Mouse (Mus musculus) granulocyte monocyte progenitor cell, adult 5-6 weeks (primary cell): ENCODE measurements around the gene Pde4c. TPM values are rescaled to one million over a fixed set of nuclear protein-coding genes. Genes with fewer than 3 reads are reported as not detected.

Experiments
- ATAC-seq: replicated peaks from 2 replicates; pipeline ENCODE4 v1.8.0; 2016; ENCODE audit warnings: mild to moderate bottlenecking, moderate TSS enrichment, inconsistent platforms; ENCODE audit not compliant: poor library complexity, severe bottlenecking
- total RNA-seq, 2 experiments: library from RNA; stranded (forward) in 1 of 2; stranded (reverse) in 1 of 2; fragments of 200-712, 200-1000 nt in 1 of 2; fragments of >200 nt in 1 of 2; fragmentation: Nextera tagmentation in 1 of 2; gene quantifications; 2 replicates each; pipeline ENCODE4 v1.2.3; 2014 to 2017

Pde4c gene
- total RNA-seq, 2 experiments from 2014 or later, result not detected

DNA sequence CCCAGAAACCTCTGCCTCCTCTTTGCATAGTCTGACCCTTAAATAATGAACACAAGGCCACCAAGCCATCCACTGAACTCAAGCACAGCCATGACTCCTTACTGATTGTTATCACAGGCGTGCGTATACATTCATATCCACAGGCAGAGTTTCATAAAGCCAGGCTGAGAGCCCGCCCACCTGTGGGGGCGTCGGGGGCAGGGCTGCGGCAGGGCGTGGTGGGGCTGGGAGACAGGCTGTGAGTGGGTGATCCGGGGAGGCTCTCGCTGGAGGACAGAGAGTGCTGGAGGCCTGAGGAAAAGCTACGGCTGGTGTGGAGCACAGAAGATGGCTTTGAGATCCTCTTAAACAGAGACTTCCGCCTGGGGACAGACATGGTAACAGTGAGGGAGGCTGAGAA, 56.6 kb downstream of the Pde4c start:
- no peak for ATAC-seq

DNA sequence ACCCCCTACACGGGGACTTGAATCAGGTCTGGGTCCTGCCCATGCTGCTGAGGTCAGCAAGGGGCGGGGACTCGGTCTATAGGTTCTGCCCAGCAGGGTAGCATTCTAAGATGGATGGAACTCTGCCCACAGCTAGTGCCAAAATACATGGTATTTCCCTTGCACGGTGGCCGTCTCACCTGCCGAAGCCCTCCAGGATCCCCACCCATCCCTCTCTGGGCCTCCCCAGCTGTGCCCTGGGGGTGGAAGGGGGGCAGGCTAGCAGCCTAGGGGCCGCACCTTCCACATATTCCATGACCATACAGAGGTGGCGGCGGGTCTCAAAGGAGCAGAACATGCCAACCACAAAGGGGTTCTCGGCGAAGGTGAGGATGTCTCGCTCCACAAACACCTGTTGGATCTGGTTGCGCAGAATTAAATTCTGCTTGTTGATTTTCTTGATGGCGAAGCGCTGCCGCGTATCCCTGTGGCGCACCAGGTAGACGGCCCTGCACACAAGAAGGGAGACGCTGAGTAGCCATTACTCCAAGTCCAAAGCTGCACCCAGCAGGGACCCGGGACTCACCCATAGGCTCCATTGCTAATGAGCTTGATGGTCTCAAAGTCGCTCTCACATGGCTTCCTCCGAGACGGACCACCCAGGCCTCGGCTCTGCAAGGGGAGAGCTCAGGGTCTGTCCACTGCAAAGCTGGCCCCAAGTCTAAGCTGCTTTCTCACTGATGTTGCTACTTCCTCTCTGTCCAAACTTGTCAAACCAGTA, 63.0 kb downstream of the Pde4c start:
- ATAC-seq, result no peak

DNA sequence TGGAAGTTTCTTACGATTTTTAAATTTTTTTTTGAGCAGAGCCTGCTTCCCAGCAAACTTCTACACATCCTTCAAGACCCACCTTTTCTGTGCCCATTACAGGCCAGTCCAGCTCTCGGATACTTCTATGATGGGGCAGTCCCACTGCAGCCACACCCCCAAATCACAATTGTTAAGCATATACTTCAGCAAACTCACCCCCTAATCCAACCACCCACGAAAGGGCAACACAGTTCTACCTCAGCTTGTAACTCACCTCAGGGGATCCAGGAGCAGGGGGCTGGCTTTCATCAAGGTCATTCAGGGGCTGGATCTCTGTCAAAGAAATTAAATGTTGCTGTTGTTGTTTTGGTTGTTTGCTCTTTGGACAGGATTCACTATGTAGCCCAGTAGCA, 63.5 kb downstream of the Pde4c start:
- no peak for ATAC-seq

DNA sequence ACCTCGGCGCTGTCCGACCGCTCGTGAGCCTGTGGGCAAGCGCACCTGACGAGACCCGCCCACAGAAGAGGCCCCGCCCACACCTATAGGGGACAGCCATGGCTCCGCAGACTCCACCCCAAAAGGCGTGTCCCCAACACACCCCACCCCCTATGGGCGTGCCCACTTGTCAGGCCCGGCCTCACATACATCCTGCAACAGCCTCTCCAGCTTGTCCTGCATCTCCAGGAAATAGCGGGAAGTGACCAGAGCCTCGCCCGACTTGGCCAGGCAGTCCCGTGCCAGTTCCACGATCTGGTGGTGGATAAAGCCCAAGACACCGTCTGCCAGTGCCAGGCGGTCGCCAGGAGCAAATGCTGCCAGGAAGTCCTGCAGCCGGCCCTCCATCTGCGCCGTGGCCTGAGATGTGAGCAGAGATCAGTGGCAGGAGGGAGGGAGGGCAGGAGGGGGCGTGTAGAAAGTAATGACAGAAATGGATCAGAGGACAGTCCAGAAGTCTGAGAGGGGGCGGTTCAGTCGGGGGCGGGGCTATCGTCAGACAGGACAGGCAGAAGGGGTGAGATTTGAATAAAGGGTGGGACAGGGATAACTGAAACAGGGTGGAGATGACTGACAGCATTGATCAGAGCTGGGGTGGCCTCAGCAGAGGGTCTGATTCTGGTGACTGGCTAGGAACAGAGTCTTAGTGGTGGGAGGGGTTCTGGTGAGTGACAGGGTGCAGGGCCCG, 64.6 kb downstream of the Pde4c start:
- no peak for ATAC-seq

DNA sequence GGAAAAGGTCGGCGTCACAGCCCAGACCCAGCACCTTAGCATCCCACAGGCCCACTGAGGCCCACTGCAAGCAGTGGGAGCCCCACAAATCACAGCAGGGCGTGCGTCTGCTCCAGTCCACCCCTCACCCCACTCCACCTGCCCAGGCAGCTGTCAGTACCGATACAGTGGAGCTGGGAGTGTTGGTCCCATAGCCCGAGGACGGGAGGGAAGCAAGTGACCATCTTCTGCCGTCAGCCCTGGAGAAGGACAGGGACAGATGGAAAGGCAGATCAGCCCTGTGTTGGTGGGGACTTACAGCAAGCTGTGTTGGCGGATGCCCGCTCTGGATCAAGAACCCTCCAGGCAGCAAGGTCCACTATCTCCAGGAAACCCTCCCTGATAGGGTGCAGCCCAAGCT, 65.5 kb downstream of the Pde4c start:
- ATAC-seq, result no peak

DNA sequence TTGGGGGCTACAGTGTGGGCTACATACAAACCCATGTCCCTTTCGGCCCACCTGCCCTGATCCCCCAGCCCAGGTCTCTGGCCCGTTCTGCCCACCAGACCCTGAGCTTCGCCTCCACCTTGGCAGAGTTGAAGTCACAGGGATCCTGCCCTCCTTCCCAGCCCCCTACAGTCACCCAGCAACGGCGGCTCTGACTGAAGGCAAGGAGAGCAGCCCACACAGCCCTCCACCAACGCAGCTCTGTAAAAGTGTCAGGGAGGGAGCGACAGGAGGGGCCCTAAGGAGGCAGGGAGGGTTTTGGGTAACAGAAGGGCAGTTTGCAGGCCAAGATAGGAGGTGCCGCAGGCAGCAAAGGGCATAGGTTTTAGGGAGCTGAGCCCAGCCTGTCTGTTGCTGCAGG, 67.3 kb downstream of the Pde4c start:
- ATAC-seq, result no peak

DNA sequence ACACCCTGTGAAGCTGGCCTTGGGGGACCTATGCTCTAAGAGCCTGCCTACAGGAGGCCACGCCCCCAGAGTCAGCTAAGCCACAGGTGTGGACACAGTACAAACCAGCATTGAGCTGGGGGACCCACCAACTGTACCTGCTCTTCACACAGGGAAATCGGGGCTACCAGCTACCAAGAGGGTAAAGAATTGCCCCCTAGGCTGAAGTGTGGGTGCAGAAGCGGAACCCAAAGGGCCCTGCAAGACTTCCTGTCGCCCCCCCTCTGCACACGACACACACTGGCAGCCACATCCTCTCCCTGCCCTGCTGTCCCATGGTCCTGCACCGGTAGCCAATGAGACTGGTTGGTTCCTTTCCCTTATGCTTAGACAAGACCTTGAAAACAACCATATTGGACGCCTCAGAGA, 67.8 kb downstream of the Pde4c start:
- peak; percentile 76 for ATAC-seq

DNA sequence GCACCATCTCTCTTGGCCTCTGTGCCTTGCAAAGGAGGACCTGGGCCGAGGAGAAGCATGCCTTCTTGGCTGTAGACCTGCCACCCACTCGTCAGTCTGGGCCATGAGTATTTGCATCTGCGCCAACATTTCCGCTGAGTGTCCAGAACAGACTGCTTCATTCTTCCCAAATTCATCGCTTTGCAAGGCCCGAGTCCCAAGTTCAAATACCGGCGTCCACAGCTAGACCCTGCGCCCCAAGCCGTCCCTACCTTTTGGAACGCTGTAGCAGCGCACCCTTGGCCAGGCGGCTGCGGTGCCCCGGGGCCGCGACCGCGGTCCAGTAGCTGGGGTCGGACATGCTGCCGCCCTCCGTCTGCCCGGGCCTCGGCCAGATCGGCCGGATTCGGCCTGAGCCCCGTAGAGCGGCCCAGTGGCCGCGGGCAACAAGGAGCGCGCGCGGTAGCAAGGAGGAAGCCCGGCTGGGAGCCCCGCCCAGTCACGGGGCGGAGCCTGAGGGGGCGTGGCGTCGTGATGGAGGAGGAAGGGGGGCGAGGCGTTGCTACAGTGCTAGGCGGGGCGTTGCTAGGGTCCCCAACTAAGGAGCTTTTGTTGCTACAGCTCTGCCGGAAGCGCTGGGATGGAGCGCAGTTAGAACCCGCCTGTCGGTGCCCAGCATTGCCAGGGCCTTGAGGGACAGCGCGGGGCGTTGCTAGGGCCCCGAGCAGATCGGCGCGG, 68.6 kb downstream of the Pde4c start:
- ATAC-seq, result peak; percentile 64

DNA sequence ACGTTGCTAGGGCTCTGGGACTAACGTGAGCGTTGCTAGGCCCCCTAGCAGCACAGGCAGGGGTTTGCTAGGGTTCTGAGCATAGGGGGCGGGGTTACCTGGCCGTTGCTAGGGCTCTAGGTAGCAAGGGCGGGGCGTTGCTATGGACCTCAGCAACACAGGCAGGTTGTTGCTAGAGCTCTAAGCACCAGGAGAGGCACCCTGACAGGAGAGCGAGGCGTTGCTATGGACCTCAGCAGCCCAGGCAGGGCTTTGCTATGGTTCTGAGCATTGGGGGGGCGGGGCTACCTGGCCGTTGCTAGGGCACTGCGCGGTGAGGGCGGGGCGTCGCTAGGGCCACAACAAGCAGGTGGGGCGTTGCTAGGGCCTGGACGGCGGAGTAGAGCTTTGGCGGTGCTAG, 69.2 kb downstream of the Pde4c start:
- ATAC-seq, result peak; percentile 13

DNA sequence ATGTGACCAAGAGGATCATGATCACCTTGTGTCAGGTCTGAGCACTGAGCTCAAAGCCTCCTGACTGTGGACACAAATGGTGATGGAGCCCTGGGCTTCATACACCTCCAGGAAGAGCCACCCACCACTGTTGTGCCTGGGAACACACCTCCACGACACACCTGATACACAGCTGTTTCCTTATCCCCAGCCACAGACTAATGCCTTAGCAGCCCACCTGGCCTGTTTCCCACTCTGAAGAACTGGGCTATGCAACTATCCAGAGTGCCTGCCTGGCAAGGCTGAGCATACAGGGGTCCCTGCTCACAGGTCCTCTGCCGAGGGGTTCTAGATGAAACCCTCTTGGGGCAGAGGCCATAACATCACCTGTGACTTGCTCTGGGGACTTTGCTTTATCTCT, 70.7 kb downstream of the Pde4c start:
- no peak for ATAC-seq

DNA sequence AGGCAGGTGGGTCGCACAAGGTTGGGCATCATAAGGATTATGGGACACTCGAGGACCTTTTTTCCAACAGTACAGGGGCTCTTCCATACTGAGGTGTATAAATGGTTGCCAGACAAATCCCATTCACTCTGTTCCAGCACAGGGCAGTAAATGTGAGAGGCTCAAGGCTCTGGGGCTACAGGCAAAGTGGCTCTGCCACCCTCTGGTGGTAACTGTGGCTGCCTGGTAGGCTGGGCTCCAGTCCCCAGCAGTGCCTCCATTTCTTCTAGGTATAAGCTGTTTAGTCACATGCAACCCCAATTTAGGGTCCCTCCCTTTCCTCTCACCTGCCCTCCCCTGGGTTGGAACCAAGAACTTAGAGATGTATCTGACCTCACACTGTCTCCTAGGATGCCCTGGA, 71.8 kb downstream of the Pde4c start:
- ATAC-seq, result no peak

DNA sequence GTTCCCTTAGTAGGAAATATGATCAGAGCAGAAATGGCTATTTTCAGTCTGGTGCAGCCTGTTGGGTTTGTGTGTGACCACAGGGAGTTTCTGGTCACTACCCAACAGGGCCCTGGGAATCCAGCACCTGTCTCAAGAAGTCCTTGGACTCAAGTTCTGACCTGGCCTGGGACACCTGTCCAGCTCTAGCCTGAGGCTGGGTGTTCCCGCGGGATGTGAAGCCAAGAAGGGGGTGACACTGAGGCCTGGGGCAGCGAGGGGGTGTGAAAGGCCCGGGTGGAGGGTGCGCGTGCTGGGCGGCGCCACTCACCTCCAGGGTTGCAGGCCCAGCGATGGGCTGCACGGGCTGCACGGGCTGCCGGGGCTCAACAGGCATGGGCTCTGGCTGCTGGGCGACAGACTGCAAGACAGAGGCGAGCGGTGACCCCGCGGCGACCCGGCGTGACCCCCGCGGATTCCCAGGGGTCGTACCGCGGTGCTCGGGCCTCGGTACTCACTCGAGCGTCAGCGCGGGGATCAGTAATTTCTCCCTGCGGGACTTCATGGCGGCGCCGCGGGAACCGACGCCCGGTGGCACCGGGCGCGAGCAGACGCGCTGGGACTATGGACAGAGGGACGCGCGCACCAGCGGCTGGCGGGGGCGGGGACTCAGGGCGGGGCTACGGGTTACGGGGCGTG, 73.0 kb downstream of the Pde4c start:
- no peak for ATAC-seq

DNA sequence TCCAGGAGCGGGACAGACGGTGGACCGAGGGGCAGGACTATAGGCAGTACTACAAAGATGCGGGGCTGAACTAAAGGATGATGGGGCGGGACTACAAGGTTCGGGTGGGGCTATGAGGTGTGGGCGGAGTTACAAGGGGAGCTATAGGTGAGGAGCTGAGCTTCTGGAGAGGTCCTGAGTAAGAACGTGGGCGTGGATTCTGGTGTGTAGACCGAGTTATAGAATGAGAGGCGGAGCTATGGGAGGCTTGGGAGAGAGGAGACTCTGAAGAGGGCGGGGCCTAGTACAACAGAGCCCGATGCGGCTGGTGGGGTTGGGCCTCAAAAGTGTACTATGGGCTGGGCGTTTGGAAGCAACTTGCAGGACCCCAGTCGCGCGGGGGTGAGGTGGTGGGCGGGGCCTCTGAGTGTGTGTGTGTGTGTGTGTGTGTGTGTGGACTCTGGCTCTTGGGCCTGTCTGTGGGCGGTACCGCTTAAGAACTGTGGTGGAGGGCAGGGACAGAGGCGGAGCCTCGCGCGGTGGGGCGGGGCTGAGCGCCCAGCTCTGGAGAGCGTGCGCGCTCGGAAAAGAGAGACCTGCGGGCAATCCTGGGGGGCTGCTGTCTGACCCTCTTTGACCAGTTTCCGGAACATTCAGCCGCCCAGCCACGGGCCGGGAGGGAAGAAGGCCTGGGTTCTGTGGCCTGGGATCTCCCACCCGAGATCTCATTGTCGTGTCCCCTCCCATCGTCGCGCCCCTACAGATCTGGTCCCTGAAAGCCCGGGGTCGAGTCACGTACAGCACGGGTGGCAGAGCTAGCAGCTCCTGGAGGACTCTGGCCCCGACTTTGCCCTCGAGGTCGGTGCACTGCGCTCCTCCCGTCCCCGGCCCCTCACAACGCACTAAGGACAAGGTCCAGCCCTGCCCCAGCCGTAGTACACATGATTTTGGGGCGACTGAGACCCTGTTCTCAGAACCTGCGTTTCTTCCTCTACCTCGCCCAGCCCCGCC, 73.9 kb downstream of the Pde4c start:
- ATAC-seq, result peak; percentile 44

DNA sequence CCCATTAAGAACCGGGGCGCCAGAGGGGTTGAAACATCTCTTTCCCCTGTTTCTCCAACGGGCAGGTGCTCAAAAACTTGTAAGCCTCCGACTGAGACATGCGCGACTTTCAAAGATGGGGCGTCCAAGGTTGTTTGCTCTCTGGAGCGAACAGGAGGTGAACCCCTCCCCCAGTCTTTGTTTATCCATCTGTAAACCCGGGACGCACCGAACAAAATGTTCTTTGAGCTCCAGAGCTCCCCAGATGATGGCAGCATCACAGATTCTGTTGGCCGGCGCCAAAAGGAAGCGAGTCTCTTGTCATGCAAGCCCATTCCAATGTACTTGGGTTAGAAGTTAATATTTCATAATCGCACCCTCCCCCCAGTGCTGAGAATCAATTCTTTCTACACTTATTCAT, 74.8 kb downstream of the Pde4c start:
- no peak for ATAC-seq

DNA sequence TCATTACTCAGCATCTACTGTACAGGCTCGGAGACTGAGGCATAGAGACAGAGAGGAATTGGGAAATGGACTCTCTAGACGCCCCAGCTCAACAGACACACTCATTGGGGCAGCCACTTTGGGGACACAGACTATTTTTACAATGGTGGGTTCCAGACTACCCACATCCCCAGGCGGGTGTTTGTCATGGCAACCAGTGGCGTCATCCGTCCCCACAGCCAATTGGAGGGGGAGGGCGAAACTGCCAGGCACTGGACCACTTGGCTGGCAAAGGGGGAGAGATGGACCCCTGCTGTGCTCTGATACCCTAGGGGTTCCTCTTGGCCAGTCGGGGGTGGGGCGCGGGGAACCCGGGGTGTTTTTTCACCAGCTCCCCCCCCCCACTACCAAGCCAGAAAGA, 77.1 kb downstream of the Pde4c start:
- no peak for ATAC-seq

Other genes starting within 250 kb of the Pde4c start
- 2.1 and 4.4 TPM in 2 replicates for gene Klhl26, start 246.8 kb upstream of the Pde4c start, total RNA-seq (2014; fragmentation: Nextera tagmentation)
- gene Klhl26, start 246.8 kb upstream of the Pde4c start, total RNA-seq (2017), result 4.0 and 4.1 TPM in 2 replicates
- not detected in 2 replicates for gene Tmem59l, start 236.4 kb upstream of the Pde4c start, total RNA-seq (2014; fragmentation: Nextera tagmentation)
- not detected in 2 replicates for gene Tmem59l, start 236.4 kb upstream of the Pde4c start, total RNA-seq (2017)
- not detected in 2 replicates for gene Crlf1, start 230.6 kb upstream of the Pde4c start, total RNA-seq (2014; fragmentation: Nextera tagmentation)
- not detected in 2 replicates for gene Crlf1, start 230.6 kb upstream of the Pde4c start, total RNA-seq (2017)
- gene Rex1bd, start 217.0 kb upstream of the Pde4c start, total RNA-seq (2014; fragmentation: Nextera tagmentation), result 21.7 and 30.2 TPM in 2 replicates
- gene Rex1bd, start 217.0 kb upstream of the Pde4c start, total RNA-seq (2017), result 33.4 and 64.9 TPM in 2 replicates
- gene Uba52, start 212.9 kb upstream of the Pde4c start, total RNA-seq (2014; fragmentation: Nextera tagmentation), result 2,675 and 2,799 TPM in 2 replicates
- gene Uba52, start 212.9 kb upstream of the Pde4c start, total RNA-seq (2017), result 3,231 and 3,572 TPM in 2 replicates
- 113 and 149 TPM in 2 replicates for gene Fkbp8, start 196.0 kb upstream of the Pde4c start, total RNA-seq (2014; fragmentation: Nextera tagmentation)
- 107 and 118 TPM in 2 replicates for gene Fkbp8, start 196.0 kb upstream of the Pde4c start, total RNA-seq (2017)
- 83.7 and 84.5 TPM in 2 replicates for gene Kxd1, start 195.8 kb upstream of the Pde4c start, total RNA-seq (2014; fragmentation: Nextera tagmentation)
- gene Kxd1, start 195.8 kb upstream of the Pde4c start, total RNA-seq (2017), result 68.7 and 74.4 TPM in 2 replicates
- gene Ell, start 184.3 kb upstream of the Pde4c start, total RNA-seq (2014; fragmentation: Nextera tagmentation), result 11.7 and 13.6 TPM in 2 replicates
- gene Ell, start 184.3 kb upstream of the Pde4c start, total RNA-seq (2017), result 5.5 and 5.7 TPM in 2 replicates
- 30.8 and 66.6 TPM in 2 replicates for gene Isyna1, start 129.3 kb upstream of the Pde4c start, total RNA-seq (2014; fragmentation: Nextera tagmentation)
- gene Isyna1, start 129.3 kb upstream of the Pde4c start, total RNA-seq (2017), result 35.2 and 38.6 TPM in 2 replicates
- 53.8 and 75.4 TPM in 2 replicates for gene Ssbp4, start 114.8 kb upstream of the Pde4c start, total RNA-seq (2014; fragmentation: Nextera tagmentation)
- gene Ssbp4, start 114.8 kb upstream of the Pde4c start, total RNA-seq (2017), result 35.2 and 87.9 TPM in 2 replicates
- gene Lrrc25, start 107.6 kb upstream of the Pde4c start, total RNA-seq (2014; fragmentation: Nextera tagmentation), result 2.9 and 5.2 TPM in 2 replicates
- gene Lrrc25, start 107.6 kb upstream of the Pde4c start, total RNA-seq (2017), result 1.1 and 3.1 TPM in 2 replicates
- gene Gdf15, start 91.3 kb upstream of the Pde4c start, total RNA-seq (2014; fragmentation: Nextera tagmentation), result not detected in 2 replicates
- gene Gdf15, start 91.3 kb upstream of the Pde4c start, total RNA-seq (2017), result 0.67 TPM in 1 of 2 replicates, not detected in the other
- gene Pgpep1, start 63.3 kb upstream of the Pde4c start, total RNA-seq (2014; fragmentation: Nextera tagmentation), result 8.5 and 31.0 TPM in 2 replicates
- gene Pgpep1, start 63.3 kb upstream of the Pde4c start, total RNA-seq (2017), result 6.5 and 6.9 TPM in 2 replicates
- 187 and 226 TPM in 2 replicates for gene Lsm4, start 50.5 kb upstream of the Pde4c start, total RNA-seq (2014; fragmentation: Nextera tagmentation)
- 247 and 312 TPM in 2 replicates for gene Lsm4, start 50.5 kb upstream of the Pde4c start, total RNA-seq (2017)
- 7.7 and 12.3 TPM in 2 replicates for gene Jund, start 24.8 kb upstream of the Pde4c start, total RNA-seq (2014; fragmentation: Nextera tagmentation)
- gene Jund, start 24.8 kb upstream of the Pde4c start, total RNA-seq (2017), result 24.6 and 27.0 TPM in 2 replicates
- gene Iqcn, start 20.3 kb upstream of the Pde4c start, total RNA-seq (2014; fragmentation: Nextera tagmentation), result not detected in 2 replicates
- not detected in 2 replicates for gene Iqcn, start 20.3 kb upstream of the Pde4c start, total RNA-seq (2017)
- gene Gm3336, start 5.2 kb upstream of the Pde4c start, total RNA-seq (2014; fragmentation: Nextera tagmentation), result not detected in 2 replicates
- gene Gm3336, start 5.2 kb upstream of the Pde4c start, total RNA-seq (2017), result not detected in 2 replicates
- gene Rab3a, start 31.0 kb downstream of the Pde4c start, total RNA-seq (2014; fragmentation: Nextera tagmentation), result 5.5 and 10.8 TPM in 2 replicates
- gene Rab3a, start 31.0 kb downstream of the Pde4c start, total RNA-seq (2017), result 0.34 and 1.6 TPM in 2 replicates
- gene Mpv17l2, start 37.2 kb downstream of the Pde4c start, total RNA-seq (2014; fragmentation: Nextera tagmentation), result 28.6 and 41.1 TPM in 2 replicates
- 9.0 and 9.3 TPM in 2 replicates for gene Mpv17l2, start 37.2 kb downstream of the Pde4c start, total RNA-seq (2017)
- gene Pik3r2, start 53.0 kb downstream of the Pde4c start, total RNA-seq (2014; fragmentation: Nextera tagmentation), result 6.6 and 14.0 TPM in 2 replicates
- gene Pik3r2, start 53.0 kb downstream of the Pde4c start, total RNA-seq (2017), result 12.1 and 16.6 TPM in 2 replicates
- 74.8 and 78.5 TPM in 2 replicates for gene Mast3, start 81.3 kb downstream of the Pde4c start, total RNA-seq (2014; fragmentation: Nextera tagmentation)
- 12.4 and 12.5 TPM in 2 replicates for gene Mast3, start 81.3 kb downstream of the Pde4c start, total RNA-seq (2017)
- 0.24 and 0.62 TPM in 2 replicates for gene Il12rb1, start 84.7 kb downstream of the Pde4c start, total RNA-seq (2014; fragmentation: Nextera tagmentation)
- gene Il12rb1, start 84.7 kb downstream of the Pde4c start, total RNA-seq (2017), result 0.52 and 1.4 TPM in 2 replicates
- gene Arrdc2, start 116.0 kb downstream of the Pde4c start, total RNA-seq (2014; fragmentation: Nextera tagmentation), result 5.0 and 16.1 TPM in 2 replicates
- 4.7 and 8.7 TPM in 2 replicates for gene Arrdc2, start 116.0 kb downstream of the Pde4c start, total RNA-seq (2017)
- gene Kcnn1, start 139.5 kb downstream of the Pde4c start, total RNA-seq (2014; fragmentation: Nextera tagmentation), result 0.30 and 0.49 TPM in 2 replicates
- gene Kcnn1, start 139.5 kb downstream of the Pde4c start, total RNA-seq (2017), result 0.90 and 3.5 TPM in 2 replicates
- 19.4 and 22.3 TPM in 2 replicates for gene Ccdc124, start 150.2 kb downstream of the Pde4c start, total RNA-seq (2014; fragmentation: Nextera tagmentation)
- 35.9 and 38.9 TPM in 2 replicates for gene Ccdc124, start 150.2 kb downstream of the Pde4c start, total RNA-seq (2017)
- gene Slc5a5, start 169.0 kb downstream of the Pde4c start, total RNA-seq (2014; fragmentation: Nextera tagmentation), result not detected in 2 replicates
- gene Slc5a5, start 169.0 kb downstream of the Pde4c start, total RNA-seq (2017), result 0.15 TPM in 1 of 2 replicates, not detected in the other
- 5,658 and 6,549 TPM in 2 replicates for gene Rpl18a, start 173.7 kb downstream of the Pde4c start, total RNA-seq (2014; fragmentation: Nextera tagmentation)
- gene Rpl18a, start 173.7 kb downstream of the Pde4c start, total RNA-seq (2017), result 2,742 and 3,425 TPM in 2 replicates
- 12.1 and 24.0 TPM in 2 replicates for gene Map1s, start 182.2 kb downstream of the Pde4c start, total RNA-seq (2014; fragmentation: Nextera tagmentation)
- 7.4 and 7.6 TPM in 2 replicates for gene Map1s, start 182.2 kb downstream of the Pde4c start, total RNA-seq (2017)